Mouse (Mus musculus) left cerebral cortex, adult 9 months (tissue): Measurements from ENCODE around the gene Rptn.
"Not testable (repeated sequence)": the region's sequence is repeated elsewhere in the genome, so short reads cannot be mapped to it uniquely, and the experiment has no call there.

Experiments
- DNase-seq, 2 experiments: peaks; one replicate each; pipeline ENCODE4 v3.0.0; 2022; ENCODE audit warnings: low spot score in 2 of 2

Rptn gene

DNA sequence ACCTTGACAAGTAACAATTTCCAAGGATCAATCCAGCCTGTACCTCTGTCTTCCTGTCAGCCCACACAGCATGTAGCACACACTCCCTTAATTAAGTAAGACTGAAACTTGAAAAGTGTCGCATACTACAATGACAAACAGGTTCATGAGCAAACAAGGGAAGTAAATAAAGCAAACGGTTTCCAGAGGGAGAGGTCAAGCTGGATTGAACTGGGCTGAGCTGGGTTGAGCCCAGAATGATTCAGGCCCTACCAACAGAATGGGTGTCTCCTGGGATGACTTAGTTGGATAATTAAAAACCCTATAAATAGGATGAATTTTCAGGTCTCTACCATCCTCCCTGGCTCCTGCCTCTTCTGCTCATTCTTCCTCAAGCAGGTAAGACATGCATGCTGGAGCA lies at the start of gene Rptn:
Gene Rptn (plus strand): TSS at position 334 of the 400 bp plus-strand sequence.
- no peak for DNase-seq

DNA sequence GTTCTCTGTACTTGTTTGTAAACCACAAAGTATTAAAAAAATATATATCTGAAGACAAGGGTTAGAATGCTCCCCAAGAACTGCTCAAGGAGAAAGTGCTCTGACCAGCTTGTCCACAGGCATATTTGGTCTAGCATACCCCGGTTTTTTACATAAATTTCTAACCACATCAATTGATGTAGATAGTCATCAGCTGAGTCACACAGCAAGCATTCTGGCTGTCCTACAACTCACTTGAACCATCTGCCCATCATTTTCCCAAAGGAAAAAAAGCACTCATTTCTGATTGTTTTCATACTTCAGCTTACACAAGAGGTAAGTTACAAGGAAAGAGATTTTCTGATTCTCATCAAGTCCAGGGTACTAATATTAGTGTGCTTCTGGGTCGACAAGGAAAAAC lies 46.6 kb upstream of the Rptn start:
- no peak for DNase-seq

DNA sequence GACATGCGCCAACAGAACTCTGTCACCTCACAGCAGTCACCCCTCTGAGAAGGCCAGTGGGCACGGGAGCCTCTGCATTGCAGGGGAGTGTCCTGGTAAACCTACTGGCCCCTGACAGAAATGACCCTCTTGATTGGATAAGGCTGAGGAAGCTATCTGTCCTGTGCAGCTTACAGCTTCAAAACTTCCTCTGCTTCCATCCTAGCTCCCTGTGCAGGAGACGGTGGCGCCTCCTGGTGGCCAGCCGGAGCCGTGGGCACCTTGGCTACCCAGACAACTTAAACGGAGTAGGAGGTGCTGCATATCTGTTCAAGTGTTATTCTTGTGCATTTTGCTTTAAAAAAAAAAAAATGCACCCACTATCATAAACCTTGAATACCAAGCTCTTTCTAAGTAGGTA lies 33.5 kb upstream of the Rptn start:
- DNase-seq = peak in 1 of 2 experiments; percentile 65

DNA sequence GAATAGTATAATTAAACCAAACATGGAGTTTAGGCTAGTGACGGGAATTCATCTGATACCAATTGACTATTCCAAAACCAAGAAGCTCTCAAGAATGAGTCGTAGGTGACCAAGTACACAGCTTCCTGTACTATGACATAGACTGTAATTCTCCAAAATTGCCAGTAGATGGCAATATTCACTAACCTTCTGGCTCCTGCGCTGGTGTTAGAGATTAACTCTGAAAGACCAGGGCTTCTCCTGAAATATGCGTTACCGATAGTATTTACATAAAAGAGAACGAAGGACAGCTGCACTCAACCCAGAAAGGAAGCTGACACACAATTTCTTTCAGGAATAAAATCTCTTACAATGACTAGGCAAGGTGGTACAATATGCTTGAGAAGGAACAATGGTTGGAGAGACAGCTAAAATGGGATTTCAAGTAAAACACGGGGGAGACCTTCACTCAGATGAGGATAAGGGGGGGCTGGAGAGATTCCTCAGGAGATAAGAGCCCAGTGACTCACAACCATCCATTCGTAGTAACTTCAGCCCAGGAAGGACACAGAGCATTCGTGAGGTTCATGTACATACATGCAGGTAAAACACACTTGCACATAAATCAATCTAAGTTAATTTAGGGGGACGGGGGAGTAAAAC lies 31.4 kb upstream of the Rptn start:
- no peak for DNase-seq

DNA sequence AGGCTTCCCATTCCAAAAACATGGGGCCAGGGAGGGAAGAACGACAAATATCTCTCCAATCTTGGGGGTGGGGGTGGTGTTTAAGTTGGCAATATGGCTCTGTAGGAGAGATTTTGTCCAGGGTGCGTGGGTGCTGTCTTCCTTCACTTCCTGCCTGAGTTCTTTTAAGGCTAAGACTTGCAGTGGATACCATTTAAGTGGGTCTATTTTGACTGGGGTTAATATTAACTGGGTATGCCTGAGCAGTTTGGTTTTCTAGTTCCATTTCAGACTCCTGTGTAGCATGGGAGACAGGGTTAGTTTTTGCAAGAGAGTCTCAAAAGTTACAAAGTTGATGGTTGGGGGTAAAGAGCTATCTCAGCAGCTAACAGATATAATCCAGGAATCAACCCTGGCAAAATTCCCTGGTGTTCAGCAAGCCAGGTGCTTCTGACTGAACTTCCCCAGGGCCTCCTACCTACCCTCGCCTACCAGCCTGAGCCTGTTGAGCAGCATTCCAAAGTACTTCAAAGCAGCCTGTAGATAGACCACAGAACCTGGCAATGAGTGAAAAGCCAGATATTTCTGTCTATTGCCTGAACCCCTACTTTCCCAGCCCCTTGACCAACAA lies 26.4 kb upstream of the Rptn start:
- DNase-seq = no peak

DNA sequence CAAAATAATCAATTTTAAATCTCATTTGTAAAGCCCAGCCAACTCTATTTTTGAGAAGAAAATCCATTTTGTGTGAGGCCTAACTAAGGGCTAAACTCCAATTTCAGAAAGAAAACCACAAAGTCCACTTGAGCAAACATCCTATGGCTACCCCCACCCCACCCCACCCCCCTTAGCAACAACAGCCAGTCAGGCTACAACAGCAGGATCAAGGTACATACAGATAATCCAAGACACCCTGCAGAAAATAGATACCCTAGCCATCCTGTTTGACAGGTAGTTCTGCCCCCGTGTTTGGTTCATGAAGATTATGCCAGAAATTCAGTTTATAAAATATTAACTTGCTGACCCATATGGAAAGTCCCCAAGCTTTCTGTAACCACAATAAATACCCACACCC lies 25.3 kb upstream of the Rptn start:
- no peak for DNase-seq

DNA sequence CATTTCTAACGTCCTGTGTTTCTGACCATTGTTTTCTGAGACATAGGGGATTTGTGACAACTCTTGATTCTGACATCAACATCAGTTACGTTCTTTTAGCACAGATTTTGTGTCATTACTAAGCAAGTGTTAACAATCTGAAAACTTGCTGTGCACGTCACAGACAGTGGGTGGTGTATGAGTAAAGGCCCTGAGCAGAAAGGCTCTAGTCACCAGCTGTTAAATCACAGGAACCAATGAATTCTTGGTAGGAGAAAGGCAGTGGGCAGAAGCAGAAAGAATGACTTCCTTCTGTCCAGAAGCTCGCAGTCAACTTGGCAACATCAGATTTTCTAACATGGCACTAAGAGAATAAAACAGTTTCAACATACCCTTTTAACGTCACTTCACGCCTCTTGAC lies 20.1 kb upstream of the Rptn start:
- DNase-seq = no peak

DNA sequence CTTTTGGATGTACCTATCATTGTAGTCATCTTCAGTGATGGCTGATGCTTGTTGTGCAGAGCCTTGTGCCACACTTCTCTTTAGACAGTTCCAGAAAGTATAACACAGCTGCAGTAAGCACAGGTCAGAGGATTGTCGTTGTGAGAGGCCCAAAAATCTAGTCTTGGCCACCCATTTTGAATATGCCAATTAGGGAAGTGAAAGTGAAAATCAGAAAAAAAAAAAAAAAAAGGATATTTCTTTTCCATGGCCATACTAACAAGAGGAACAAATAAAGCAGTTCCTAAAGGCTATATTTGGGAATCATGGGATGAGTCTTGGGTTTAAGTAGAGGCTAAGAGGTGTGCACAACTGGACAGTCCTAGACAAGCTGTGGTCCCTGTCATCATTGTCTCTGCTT lies 18.3 kb upstream of the Rptn start:
- DNase-seq = no peak

DNA sequence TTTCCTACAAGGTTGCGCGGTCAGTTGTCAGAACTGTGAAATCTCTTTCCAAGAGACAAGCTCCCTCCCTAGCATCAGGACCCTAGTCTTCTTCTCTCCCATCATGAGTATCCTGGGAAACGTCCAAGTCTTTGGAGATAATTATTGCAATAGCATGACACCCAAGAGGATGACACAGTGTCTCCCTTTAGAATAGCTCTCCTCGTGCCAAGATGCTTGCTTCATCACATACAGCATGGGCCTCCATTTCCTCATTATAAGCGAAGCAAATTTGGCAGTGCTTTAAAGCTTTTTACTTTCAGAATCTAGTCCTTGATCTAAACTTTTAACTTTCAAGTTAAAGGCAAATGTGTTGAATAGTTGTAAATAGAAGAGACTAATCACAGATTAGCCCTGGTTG lies 17.9 kb upstream of the Rptn start:
- no peak for DNase-seq

DNA sequence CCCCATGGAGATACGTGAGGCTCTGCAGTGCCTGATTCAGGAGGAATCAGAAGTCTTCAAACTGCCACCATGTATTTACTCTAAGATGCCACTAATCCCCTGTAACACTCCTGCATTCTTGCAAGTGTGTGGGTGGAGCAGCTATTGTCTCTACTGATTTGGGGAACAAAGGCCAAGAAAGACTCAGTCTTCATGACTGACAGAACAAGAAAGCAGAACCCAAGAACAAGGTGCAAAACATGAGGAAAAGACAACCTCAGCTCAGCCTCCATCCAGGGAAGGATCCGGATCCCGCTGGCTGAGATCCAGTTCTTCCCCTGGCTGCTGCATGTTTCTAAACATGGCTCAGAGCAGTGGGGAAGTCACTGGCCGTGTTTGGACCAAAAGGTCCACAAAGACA lies 15.4 kb upstream of the Rptn start:
- no peak for DNase-seq

DNA sequence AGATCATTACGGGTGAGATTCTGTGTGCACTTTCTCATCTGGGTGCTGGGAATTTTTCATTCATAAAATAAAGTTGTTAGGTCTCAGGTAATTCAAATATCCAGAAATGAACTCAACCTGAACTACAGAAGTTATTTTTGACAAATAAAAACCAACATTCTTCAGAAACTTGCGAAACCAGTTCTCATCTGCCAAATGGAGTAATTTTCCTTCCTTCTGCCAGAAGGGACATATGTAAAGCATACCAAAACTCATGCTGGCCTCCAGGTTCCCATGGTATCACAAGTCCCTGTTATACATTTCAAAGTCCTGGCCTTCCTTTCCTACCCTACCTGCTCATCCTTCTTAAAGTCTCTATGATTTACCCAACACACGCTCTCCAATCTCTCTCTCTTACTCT lies 10.4 kb downstream of the Rptn start:
- no peak for DNase-seq

DNA sequence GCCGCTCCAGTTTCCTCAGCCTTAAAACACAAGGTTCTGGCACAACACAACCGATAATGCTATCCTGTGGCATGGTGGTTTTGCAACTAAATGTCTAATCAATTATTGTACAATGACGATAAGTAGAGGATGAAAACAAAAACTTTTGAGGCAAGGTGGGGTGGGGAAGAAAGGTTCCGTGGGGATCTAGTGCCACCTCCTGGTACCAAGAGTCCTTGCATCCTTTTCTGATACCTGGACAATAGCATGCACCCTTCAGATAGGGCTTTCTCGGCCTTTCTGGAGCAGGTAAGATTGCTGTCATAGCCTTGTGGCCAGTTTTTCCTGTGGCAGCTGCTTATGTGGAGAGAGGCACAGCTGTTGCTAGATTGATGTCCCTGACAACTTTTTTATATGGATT lies 13.5 kb downstream of the Rptn start:
- peak in 1 of 2 experiments; percentile 10 for DNase-seq

DNA sequence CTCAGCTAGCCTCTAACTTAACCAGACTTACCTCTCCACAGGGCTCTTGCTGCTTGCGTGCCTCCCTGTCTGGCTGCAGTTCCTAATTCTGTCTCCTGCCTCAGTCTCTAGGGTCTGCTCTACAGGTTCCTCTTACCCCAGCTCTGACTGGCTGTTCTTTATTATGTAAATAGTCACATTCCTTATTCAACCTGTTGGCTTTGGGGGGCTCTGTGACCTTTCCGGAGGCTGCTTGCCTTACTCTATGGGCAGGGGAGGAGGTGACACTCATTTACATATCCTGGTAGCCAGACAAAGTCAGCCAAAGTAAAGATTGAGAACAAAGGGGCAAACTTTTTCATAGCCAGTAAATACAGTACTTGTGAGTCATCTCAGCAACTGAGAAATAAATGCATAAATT lies 18.4 kb downstream of the Rptn start:
- DNase-seq = no peak

DNA sequence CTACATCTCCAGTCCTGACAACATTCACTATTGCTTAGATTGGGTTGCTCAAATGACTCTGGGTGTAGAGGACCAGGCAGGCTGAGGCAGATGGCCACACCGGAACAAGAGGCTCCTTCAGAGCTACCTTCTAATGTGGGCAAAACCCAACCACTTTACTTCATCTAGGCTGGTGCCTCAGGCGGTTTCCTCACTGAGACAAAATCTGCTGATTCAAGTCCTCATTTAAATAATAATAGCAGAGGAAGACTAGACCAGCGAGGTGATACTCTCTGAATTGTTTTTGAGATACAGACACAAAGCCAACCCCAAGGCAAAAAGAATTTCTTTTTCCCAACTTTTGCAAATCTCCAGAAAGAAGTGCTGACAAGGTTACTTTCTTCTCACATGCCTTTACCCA lies 38.2 kb downstream of the Rptn start:
- DNase-seq = no peak

DNA sequence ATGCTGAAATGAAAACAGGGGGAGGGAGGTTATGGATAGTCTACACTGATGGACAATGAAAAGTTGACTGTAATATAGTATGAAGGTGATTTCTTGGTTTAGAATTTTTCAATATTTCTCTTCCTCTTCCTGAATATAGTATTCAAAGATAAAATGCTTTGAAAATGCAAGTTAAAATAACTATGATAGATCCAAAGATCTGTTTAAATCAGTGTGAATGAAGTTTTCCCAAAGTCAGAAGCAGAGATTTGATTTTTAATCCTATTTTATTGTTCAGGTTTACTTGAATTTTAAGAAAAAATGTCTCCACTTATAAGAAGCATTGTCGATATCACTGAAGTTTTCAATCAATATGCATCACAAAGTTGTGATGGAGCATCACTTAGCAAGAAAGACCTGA lies 48.5 kb downstream of the Rptn start, which contains the start of gene Tchh:
Gene Tchh (plus strand): TSS at position 301 of the 400 bp plus-strand sequence.
- no peak for DNase-seq

DNA sequence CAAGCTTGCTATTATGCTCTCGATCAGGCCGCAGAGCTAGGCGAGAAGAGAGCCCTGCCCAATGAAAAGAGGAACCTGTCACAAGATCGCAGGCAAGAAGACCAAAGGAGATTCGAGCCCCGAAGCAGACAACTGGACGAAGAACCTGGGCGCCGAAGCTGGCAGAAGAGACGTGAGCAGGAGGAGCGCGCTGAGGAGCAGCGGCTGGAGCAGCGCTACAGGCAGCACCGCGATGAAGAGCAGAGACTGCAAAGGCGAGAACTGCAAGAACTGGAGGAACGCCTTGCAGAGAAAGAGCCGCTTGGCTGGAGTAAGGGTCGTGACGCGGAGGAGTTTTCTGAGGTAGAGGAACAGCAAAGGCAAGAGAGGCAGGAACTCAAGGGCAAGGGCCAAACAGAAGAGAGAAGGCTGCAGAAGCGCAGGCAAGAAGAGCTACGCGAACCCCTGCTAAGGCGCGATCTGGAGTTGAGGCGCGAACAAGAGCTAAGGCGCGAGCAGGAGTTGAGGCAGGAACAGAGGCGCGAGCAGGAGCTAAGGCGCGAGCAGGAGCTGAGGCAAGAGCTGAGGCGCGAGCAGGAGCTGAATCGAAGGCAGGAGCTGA lies 50.1 kb downstream of the Rptn start:
- DNase-seq = peak in 1 of 2 experiments; percentile 15

DNA sequence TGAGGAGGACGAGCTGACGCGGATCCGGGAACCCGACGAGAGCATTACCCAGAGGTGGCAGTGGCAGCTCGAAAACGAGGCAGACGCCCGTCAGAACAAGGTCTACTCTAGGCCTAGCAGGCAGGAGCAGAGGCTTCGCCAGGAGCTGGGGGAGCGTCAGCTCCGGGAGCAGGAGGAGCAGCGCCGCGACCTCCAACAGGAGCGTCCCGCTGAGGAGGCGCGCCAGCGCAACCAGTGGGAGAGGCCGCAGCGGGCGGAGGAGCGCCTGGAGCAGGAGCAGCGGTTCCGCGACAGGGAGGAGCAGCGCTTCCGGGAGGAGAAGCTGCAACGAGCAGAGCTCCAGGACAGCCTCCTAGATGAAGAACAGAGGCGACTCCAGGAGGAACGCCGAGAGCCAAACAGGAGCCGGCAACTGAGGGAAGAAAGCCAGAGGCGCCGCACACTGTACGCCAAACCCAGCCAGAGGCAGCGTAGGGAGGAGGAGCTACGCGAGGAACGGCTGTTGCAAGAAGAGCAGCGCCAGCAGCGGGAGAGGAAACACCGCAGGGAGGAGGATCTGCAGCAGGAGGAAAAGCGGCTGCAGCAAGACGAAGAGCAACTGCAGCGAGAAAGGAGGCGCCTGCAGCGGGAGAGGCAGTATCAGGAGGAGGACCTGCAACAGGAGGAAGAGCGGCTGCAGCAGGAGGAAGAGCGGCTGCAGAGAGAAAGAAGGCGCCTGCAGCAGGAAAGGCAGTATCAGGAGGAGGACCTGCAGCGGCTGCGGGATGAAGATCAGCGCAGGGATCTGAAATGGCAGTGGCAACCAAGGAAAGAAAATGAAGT lies 51.1 kb downstream of the Rptn start:
- DNase-seq = peak in 1 of 2 experiments; percentile 60

DNA sequence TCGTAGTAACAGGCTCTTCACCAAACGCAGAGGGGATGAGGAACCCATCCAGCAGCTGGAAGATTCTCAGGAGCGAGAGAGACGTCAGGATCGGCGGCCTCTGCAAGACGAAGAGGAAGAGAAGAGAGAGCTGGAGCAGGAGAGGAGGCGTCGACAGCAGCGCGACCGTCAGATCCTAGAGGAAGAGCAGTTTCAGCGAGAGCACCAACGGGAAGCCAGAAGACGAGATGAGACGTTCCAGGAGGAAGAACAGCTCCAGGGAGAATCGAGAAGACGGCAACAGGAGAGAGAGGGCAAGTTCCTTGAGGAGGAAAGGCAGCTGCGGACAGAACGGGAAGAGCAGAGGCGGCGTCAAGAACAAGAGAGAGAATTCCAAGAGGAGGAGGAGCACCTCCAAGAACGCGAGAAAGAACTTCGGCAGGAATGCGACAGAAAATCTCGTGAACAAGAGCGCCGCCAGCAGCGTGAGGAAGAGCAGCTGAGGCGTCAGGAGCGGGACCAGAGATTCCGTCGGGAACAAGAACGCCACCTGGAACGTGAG lies 51.7 kb downstream of the Rptn start:
- peak in 1 of 2 experiments; percentile 19 for DNase-seq

DNA sequence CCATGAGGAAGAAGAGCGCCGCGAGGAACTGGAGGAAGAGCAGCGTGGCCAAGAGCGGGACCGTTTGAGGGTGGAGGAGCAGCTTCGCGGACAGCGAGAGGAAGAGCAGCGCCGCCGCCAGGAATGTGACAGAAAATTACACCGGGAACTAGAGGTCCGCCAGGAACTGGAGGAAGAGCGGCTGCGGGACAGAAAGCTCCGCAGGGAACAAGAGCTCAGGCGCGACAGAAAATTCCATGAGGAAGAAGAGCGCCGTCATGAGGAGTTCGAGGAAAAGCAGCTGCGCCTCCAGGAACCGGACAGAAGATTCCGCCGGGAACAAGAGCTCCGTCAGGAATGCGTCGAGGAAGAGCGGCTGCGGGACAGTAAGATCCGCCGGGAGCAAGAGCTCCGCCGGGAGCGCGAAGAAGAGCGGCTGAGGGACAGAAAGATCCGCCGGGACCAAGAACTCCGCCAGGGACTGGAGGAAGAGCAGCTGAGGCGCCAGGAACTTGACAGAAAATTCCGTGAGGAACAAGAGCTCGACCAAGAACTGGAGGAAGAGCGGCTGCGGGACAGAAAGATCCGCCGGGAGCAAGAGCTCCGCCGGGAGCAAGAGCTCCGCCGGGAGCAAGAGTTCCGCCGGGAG lies 52.7 kb downstream of the Rptn start:
- no peak for DNase-seq

DNA sequence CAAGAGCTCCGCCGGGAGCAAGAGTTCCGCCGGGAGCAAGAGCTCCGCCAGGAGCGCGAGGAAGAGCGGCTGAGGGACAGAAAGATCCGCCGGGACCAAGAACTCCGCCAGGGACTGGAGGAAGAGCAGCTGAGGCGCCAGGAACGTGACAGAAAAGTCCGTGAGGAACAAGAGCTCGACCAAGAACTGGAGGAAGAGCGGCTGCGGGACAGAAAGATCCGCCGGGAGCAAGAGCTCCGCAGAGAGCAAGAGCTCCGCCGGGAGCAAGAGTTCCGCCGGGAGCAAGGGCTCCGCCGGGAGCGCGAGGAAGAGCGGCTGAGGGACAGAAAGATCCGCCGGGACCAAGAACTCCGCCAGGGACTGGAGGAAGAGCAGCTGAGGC lies 53.2 kb downstream of the Rptn start:
- not testable (repeated sequence) for DNase-seq

DNA sequence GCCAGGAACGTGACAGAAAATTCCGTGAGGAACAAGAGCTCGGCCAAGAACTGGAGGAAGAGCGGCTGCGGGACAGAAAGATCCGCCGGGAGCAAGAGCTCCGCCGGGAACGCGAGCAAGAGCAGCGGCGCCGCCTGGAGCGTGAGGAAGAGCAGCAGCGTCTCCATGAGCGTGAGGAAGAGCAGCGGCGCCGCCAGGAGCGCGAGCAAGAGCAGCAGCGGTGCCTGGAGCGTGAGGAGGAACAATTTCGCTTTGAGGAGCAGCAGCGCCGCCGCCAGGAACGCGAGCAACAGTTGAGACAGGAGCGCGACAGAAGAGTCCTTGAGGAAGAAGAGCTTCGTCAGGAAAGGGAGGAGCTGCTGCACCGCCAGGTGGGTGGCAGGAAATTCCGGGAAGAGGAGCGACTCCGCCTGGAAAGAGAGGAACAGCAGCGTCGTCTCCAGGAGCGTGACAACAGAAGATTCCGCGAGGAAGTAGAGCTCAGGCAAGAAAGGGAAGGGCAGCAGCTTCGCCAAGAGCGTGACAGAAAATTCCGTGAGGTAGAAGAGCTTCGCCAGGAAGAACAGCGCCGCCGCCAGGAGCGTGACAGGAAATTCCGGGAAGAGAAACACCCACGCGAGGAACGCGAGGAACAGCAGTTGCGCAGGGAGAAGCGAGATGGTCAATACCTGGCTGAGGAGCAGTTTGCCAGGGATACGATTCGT lies 53.8 kb downstream of the Rptn start:
- DNase-seq = peak in 1 of 2 experiments; percentile 72
